Mouse (Mus musculus): ENCODE measurements at regions not wholly inside any gene's neighbourhood (a gene's known extent, or its start where the extent isn't known, plus 50 kb on each side); places are given as distances from the start of the nearest gene placed in this dataset.

DNA sequence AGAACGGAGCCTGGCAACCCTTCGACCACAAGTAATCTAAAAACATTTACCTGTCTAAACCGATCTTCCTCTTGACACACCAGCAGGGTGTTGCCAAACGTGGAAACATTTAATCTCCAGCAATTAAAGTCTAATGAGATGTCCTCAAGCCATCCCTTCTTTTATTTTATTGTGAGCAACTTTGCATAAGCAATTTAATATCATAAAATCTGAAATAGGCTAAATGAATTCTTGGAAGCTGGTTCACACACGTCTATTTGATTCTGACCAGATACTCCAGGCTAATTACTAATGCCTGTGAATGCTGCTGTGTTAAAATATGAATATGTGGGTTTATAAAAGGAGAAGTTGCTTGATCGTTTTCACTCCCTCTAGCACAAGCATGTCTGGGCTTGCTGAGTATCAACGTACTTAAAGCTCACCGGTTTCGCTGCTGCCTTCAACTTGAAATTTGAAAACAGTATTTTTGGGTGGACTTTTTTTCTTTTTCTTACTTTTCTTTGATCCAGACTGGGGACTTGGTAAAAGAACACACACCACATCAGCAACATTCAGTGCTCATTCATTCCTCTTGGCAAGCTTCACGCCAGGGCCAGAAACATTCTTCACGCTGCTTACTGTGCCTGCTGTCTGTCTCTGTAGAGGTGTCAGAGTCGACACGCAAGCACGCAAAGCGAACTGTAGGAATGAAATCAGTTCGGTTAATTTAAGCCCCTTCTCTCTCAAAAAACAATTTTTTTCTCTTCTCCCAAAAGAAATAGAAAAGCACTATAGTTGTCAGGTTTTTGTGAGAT, 194.4 kb downstream of the Npr3 start:
- no peak for DNase-seq

DNA sequence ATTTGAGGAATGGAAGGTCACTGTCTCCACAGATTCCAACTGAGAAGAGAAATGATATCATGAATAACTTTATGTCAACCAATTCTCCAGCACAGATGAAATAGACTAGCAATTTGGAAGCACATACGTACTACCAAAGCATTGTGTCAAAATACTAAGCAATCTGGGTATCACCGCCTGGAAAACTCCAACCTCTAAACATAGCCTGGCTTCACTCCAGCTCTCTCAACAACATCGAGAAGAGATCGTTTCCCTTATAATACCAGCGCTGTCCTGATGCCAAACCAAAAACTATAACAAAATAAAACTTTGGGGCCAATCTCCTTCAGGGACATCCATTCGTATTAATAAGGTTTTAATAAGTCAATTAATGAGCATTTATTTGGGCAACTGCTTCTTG, 205.8 kb downstream of the Npr3 start:
- DNase-seq = no peak

DNA sequence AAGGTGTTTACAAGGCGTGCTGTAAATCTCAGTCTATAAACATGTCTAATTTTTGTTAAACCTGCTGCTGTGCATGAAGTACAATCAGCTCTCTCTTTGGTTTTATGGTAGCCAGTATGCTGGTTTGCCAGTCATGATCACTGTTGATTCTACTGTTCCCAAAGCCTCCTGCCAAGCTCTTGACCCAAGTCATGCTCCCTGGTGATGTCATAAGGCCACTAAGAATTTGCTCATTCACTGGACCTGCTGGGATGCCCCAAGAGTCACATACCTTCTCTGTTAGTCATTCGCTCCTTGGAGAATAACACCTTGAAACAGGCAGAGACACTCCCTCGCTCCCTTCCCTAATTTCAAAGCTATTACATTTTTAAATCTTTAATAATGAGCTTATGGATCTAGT, 207.2 kb downstream of the Npr3 start:
- no peak for DNase-seq

DNA sequence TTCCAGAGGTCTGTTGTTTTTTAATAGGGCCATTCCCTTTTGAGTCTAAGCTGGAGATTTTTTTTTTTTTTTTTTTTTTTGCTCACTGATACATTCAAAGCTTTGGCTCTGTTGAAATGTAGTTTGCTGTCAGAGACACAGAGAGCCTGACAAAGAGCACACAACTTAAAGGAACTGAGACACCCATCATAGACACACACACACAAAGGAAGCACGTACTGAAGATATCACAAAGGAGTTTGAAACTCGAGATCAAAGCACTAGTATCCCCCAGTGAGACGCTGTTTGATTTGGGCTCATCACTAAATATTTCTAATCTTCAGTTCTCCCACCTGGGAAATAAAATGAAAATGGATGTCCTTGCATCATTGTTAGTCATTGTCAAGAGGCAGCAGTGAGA, 210.0 kb downstream of the Npr3 start:
- DNase-seq = no peak

DNA sequence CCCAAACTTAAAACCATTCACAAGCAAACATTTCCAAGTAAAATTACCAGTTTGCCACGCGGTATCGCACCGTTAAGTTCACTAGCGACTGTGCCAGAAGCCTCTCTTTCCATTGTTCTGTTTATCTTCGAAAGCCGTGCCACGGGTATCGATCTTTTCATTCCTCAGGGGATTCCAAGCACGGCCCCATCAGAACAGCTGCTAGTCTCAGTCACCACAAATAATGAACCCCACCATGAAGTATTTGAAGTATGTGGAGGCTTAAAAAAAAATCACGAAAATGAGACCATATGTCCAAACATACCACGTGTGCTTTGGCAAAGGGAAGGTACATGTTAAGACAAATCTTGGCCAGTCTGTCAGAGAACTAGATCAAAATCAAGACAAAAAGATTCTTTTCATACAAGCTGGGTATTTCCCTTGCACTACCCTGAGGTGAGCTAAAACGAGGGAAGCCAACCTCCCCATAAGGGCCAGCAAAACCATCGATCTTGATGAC, 213.3 kb downstream of the Npr3 start:
- no peak for DNase-seq

DNA sequence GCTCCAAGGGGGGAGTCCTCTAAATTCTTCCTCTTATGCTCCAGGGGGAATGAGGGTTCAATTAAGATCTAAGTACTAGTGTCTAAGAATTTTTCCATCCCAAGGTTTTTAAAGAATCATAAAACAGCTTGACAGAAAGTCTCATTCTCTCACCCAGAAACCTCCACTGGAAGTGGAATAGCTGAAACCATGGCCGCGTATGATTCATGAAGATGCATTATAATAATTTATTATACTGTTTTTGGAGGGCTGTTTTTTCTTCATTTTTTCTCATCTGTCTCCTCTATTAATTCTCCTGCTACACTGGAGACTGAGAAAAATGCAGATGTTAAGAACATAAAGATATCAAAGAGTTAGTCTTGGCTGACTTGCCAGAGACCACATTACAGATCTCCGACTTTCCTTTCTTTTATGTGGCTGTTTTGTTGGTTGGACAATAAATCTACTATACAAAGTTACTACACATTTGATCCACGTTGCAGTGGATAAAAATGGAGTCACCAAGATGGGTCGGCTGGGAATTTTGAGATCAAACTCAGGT, 242.2 kb downstream of the Npr3 start:
- no peak for DNase-seq

DNA sequence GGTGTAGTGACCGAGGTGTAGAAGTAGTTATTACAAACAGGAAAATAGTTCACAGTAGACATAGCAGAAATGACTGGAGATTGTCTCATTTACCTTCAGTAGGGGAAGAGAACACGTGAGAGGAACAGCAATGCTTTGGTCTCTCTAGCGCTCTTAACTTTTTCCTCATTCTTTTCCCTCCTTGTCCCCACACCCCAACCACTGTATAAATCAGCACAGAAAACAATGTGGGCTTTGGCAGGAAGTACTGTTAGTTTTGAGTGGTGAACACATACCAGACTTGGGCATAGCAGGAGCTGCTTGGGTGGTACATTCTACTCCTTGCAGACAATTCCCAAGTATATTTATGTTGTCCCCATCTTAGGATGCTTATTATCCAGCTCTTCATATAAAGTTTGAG, 251.9 kb downstream of the Npr3 start:
- no peak for DNase-seq

DNA sequence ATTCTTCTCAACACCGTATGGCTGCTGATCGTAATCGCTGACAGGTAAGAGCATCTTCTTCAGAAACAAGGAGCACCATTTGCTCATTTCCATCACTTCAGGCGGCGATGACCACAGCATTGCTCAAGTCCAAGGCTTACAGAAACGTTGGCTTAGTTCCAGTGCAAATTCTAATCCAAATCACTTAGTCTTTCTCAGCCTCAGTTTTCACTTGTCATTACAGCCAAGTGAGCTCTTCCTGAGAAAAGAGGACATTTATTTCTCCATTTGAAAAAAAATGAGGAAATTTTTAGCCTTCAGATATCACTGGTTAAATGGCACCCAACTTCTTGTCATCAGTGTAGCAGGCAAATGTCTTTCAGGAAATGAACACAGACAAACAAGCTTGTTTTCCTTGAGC, 246.8 kb upstream of the Tars start:
- DNase-seq = no peak

DNA sequence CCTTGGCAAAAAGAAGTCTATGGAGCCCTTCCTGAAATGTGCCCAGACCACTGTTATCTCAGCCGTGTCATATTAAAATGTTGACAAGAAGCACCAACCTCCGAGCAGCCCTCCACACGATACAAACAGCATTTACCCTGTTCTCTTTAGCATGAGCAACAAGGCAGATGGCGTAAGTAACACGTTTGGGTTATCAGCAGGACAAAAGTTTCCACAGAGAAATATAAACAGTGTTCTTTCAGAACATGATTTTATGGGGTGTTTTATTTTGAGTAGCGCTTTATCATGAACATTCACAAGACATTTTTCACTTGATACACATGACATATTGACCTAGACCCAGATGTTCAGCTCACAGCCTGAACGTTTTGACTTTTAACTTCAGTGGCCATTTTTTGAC, 245.3 kb upstream of the Tars start:
- DNase-seq = no peak

DNA sequence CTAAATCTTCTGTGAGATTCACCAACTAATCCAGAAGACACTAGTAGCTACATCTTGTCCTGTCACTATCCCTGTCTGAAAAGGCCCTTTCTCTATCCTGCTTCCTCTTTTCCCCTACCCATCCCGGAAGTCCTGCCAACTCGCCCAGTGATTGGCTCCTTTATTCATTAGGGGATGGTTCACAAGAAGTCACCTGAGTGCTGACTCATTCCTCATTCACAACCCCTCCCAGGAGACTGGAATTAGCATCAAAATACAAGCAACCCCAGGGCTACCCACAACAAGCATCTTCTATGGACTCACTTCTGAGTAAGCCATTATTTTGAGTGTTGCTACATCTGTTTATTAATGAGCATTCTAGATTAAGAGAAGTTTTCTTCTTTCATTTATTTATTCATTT, 231.2 kb upstream of the Tars start:
- DNase-seq = no peak

DNA sequence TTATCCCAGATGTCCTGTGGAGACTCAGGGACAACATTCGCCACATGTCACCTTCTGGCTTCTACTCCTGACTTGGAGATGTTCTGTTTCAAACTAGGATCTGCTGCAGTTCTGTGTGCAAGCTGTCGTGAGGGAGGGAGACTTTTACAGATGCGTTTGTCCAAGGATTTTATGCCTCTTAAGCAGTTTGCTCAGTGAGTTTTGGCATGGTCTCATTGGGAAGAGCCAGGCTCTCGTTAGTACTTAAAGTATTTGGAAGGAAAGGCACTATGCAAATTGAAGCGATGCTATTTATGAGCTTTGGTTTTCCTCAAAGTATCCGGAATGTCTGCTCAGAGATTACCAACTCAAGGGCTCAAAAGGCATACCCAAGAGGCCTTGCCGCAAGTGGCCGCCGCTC, 227.0 kb upstream of the Tars start:
- no peak for DNase-seq

DNA sequence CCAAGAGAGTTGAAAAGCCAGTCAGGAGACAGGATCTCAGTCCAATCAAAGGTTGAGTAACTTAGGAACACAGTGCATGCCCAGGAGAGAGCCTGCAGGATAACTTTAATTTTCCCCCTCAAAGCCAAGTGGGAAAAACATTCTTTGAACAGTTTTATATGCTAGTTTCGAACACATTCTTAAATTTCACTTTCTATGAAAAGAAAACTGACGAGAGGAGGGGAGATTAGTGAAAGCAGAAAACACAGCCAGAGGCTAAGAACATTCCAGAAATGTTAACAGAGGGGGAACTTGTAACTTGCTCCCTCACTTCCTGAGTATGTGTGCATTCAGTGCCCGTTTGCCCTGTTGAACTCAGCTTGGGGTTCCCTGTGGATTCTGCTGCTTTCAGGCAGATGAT, 213.0 kb upstream of the Tars start:
- DNase-seq = no peak

DNA sequence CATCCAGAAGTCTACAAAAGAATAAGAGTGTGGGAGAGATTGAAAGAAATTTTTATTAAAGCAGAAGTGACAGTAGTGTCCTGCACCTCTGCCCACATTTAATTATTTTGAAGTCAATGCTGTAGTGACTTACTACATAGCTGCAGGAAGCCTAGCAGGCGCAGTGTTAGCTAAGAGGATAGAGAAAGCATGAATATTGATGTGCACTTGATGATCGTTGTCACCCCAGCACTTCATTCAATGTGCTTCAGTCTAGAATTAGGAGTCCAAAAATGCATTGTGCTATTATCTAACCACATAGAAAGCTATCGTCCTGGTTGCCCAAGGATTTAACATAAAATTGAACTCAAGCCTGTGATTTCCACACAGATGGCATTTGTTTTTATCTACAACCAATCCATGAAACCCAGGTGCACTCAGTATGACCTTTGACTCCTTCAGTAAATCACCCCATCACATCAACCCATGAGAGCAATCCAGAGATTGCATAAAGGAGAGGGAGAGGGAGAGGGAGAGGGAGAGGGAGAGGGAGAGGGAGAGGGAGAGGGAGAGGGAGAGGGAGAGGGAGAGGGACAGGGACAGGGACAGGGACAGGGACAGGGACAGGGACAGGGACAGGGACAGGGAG, 210.7 kb upstream of the Tars start:
- DNase-seq = no peak

DNA sequence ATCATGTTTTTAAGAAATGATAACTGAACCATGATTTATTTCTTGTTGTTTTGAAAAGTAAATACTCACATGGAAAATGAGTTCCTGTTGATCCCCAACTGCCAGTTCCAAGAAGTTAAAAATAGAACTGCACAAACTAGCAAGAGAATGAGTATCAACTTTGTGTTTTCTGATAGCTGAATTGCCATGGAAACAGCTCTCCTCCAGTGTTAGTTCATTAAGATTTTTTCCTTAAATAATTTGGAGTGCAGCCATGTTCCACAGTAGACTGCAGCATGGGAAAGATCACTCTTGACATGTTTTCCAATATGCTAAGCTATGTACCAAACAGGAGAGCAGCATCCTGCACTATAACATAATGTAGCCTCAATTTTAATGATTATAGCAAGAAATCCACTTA, 208.0 kb upstream of the Tars start:
- no peak for DNase-seq

DNA sequence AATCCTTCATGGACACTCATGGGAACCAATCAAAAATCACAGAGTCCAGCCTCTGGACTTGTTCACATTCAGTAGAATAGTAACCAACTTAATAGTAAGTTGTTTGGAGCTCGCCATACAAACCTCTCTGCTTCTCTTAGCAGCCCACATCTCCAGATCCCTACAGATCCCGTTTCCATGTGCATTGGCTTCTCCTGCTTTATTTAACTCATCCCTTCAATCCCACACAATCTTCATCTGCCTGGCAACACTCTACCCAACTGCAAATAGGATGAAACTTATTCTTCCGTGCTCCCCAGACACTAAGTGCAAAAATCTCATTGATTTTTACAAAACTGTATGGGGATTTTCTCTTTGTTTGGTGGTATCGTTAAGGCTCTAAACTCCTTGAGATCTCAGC, 206.2 kb upstream of the Tars start:
- DNase-seq = no peak

DNA sequence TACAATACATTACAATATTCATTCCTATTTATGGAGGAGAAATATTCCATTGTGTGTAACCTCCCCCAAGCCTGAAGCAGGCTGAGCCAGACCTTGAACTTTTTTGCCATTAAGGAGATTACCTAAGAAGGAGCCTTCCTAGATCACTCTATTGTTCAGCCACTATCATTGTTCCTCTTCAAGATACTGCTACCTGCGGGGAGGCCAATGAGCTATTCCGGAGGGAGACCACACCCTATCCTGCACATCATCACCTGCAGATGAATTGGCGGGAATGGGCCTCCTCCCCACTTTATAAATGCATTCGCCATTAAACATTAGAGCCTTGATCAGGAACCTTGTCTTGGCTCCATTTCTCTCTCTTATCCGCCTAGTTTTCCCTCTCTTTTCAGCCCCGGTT, 197.6 kb upstream of the Tars start:
- no peak for DNase-seq

DNA sequence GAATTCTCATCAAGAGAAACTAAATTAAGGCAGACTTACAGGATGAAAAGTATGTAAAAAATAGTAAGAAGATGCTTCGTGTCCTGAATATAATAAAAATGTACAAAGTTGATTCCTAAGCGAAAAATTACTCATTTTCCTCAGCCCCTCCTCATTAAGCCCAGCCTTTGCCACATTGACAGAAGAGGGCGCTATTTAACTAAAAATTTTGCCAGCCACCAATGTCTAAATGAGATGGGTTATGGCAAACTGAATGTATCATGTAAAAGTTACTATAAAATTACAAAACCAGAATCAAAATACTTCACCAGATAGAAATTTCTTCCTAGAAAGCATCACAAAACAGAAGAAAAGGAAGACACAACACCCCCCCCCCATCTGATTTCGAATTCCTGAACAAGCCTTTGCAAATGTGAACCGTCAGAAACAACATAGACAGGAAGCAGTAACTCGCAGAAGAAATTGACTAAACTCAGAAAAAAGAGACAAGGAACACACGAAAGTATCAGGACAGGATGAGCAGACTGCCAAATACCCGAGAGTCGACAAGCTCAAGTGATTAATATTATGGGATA, 191.2 kb upstream of the Tars start:
- DNase-seq = no peak

DNA sequence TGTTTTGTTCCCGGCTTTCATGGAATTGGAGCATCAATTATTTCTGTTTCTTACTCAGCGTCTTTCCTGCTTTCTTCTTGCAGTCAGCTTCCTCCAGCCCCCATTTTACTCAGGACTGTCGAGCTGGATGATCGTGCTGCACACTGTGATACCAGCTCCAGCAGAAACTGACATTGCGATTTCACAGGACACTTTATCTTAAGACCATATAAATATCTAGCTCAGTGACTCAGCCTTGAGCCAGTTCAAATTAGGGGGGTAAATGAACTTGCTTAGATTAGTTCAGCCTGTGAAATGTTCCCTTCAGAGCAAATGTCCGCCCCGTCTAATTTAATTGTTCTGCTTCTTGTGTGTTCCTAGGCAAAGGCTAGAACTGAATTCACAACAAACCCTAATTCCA, 190.3 kb upstream of the Tars start:
- DNase-seq = no peak

DNA sequence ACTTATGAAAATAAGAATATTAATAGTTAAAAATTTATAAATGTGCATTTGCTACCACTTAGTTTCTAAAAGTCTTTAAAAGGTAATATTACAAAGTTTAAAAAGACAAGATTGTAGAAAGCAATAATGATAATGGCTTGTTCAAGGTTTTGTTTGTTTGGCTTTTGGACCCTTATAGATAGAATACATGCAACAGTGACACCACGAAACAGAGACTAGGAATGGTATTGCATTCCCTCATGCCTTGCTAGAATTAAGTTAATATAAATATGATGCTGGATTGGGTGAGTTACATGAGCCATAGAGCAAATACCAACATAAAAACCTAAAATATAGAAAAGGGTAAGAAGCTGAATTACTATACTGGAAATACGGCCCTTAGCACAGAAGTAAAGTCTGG, 186.9 kb upstream of the Tars start:
- DNase-seq = no peak

DNA sequence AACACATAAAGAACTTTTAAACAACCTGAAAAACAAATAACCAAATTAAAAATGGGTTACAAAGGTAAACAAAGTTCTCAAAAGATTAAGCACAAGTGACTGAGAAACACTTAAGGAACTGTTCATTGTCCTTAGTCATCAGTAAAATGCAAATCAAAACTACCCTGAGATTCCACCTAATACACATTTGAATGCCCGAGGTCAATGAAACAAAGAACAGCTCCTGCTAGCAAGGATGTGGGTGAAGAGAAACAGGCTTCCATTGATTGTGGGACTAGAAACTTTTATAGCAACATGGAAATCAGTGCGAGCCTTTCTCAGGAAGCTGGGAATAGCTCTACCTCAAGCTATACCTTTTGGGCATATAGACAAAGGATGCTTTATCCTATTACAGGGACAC, 184.7 kb upstream of the Tars start:
- no peak for DNase-seq

DNA sequence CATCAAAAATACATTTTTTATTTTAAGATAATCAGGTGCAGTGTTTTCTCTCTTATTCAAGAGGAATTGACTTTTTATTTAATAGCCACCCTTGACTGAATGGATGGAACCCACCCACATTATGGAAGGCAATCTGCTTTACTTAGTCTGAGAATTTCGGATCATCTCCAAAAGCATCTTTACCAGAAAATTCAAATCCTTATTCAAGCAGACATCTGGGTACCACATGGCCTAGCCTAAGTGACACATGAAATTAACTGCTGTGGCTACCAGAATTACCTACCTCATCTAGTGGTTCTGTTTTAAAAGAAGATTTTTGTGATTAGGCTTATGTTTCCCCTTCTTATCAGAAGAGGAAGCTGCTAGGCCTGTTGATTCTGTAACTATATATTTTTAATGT, 178.9 kb upstream of the Tars start:
- no peak for DNase-seq

DNA sequence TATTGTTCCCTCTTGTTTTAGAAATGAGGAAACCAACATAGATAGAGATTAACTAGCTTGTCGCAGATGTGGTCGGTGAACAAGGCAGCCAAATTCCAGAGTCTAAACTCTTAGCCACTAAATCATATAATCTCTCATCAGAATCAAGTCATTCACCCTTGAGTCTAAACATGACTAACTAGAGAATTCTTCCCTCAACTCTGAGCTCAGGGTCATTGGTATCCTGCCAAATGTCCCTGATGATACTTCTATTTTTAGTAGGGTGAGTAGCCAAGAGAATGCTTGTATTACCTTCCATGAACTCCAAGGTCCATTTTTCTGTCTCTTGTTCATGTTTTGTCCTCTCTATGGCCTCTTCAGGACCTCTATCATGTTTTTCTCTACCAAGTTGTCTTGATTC, 174.9 kb upstream of the Tars start:
- no peak for DNase-seq

DNA sequence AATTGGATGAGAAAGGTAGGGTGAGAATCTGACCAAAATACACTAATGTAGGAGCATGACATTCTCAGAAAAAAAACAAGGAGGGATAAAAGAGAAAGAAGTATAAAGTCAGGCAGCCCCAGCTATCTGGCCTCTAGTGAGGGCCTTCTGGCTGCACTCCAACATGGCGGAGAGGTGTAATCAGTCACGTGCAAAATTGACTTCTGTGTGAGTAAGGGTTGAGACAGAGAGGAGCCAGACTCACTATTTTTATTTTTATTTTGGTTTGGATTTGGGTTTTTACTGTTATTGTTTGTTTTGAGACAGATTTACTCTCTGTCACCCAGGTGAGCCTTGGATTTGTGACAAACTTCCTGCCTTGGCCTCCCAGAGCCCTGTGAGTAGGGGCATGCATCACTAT, 174.0 kb upstream of the Tars start:
- DNase-seq = no peak

DNA sequence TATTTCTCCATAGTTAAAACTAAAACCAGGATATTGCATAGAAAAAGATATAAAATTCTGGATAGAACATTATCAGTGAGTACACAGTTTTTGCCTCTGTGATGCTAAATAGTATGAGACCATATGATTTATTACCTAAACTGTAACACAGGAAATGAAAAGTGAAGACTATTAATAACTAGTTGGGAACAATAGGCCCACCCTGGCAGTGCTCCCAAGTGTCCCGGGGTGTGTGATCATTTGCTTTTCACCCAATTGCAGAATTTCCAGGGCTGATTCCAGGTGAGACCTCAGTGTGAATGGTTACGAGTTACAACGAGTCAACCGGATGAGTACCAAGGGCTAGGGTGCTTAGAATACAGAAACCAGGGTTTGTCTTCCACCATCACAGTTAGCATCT, 172.6 kb upstream of the Tars start:
- DNase-seq = no peak
